ENCODE assay signal across 11 mouse cellular contexts in the genomic region with DNA sequence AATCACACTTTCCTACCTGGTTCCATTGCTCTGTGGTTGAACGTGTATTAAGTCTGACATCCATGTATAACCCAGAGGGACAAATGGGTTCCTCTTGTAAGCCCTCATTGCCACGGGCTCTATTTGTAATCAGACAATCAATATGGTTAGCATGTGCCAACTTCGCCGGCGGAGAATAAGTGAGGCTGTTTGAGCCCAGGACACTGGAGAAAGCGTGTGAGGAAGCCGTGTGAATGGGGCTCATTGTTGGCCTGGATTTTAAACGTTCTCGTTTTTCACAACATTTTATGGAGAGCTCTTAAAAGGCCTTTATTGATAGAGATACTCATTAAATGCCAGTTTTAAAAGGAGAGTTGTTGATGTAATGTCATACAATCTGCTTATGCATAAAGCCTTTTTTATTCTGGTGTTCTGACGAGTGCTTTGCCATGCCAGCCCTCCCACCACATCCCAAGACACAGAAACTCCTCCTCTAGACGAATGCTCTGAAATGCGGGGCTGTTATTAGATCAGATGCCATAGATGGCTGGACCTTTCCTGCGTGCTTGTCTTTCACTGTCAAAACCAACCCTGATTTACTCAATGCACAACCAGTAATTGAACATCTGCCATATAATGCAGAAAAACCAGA.
DNase-seq lines count a peak whose midpoint lies in the region; ATAC-seq lines count a peak whose summit lies in the region.
"Had no signal": no experiment of that assay in that cellular context is flagged by ENCODE, and none has a peak within 500 bp of the region (broad histone marks: within the 10 kb centered on the region; RNA-seq: fewer than 3 reads in every experiment).

No protein-coding gene starts in this region.

- H3K27me3 ChIP-seq in limb, embryonic 11.5 days (ENCODE audit: control insufficient read depth, insufficient read depth, low read length): no peaks in the 10 kb centered on the region
- H3K27me3 ChIP-seq in limb, embryonic 10.5 days (ENCODE audit: low read depth, poor library complexity, severe bottlenecking): no peaks in the 10 kb centered on the region
- H3K27me3 ChIP-seq in forebrain, embryonic 13.5 days: no peaks in the 10 kb centered on the region
- H3K27me3 ChIP-seq: neural tube, embryonic 12.5 days had no signal

- H3K36me3 ChIP-seq in limb, embryonic 11.5 days (ENCODE audit: control insufficient read depth, insufficient read depth, low read length): no peaks in the 10 kb centered on the region
- H3K36me3 ChIP-seq in limb, embryonic 10.5 days: no peaks in the 10 kb centered on the region
- H3K36me3 ChIP-seq in forebrain, embryonic 13.5 days (ENCODE audit: poor library complexity, severe bottlenecking): no peaks in the 10 kb centered on the region
- H3K36me3 ChIP-seq: neural tube, embryonic 12.5 days had no signal

- H3K4me2 ChIP-seq in limb, embryonic 11.5 days (ENCODE audit: low read depth, severe bottlenecking): no peak overlapping the region
- H3K4me2 ChIP-seq in forebrain, embryonic 13.5 days: peak overlapping the region; percentile 40
- H3K4me2 ChIP-seq: neural tube, embryonic 12.5 days had no signal

- peak overlapping the region; percentile 55 for H3K27ac ChIP-seq in limb, embryonic 11.5 days (replicated peaks; ENCODE audit: low read depth, low read length)
- no peak overlapping the region; the same call in 1 of the 2 replicates for H3K27ac ChIP-seq in limb, embryonic 10.5 days
- peak overlapping the region; percentile 15 for H3K27ac ChIP-seq in forebrain, embryonic 13.5 days
- H3K27ac ChIP-seq: neural tube, embryonic 12.5 days had no signal

- no peak overlapping the region for H3K4me3 ChIP-seq in limb, embryonic 11.5 days (ENCODE audit: low read depth, low read length)
- no peak overlapping the region for H3K4me3 ChIP-seq in limb, embryonic 10.5 days
- H3K4me3 ChIP-seq in forebrain, embryonic 13.5 days: no peak overlapping the region
- H3K4me3 ChIP-seq: neural tube, embryonic 12.5 days had no signal

- H3K9me3 ChIP-seq in limb, embryonic 11.5 days (ENCODE audit: control insufficient read depth, low read length): no peaks in the 10 kb centered on the region
- no peaks in the 10 kb centered on the region for H3K9me3 ChIP-seq in limb, embryonic 10.5 days (replicated peaks)
- H3K9me3 ChIP-seq in forebrain, embryonic 13.5 days (replicated peaks): no peaks in the 10 kb centered on the region
- H3K9me3 ChIP-seq: neural tube, embryonic 12.5 days had no signal

- H3K9ac ChIP-seq in limb, embryonic 11.5 days (ENCODE audit: low read length): no peak overlapping the region
- no peak overlapping the region for H3K9ac ChIP-seq in forebrain, embryonic 13.5 days
- H3K9ac ChIP-seq: neural tube, embryonic 12.5 days had no signal

- 64% methylated on average over 13 of the region's 13 CpGs for WGBS in limb, embryonic 11.5 days
- WGBS in limb, embryonic 10.5 days: 85% methylated on average over 13 of the region's 13 CpGs
- 20% methylated on average over 13 of the region's 13 CpGs for WGBS in forebrain, embryonic 13.5 days

- 0 out of 2 replicates have a peak, but pooled peaks cover 4% of the 10 kb centered on the region for H3K4me1 ChIP-seq in limb, embryonic 11.5 days (ENCODE audit: control insufficient read depth, insufficient read depth, low read length)
- H3K4me1 ChIP-seq in limb, embryonic 10.5 days: peaks cover 15% of the 10 kb centered on the region
- H3K4me1 ChIP-seq in forebrain, embryonic 13.5 days: peaks cover 36% of the 10 kb centered on the region
- H3K4me1 ChIP-seq: neural tube, embryonic 12.5 days had no signal

- no peak for DNase-seq in limb, embryonic 11.5 days (ENCODE audit: low spot score)
- no peak for DNase-seq in limb, embryonic 10.5 days (ENCODE audit: low spot score)
- DNase-seq in layer of hippocampus, postnatal 14 days (ENCODE audit: low spot score in 2 of 2): peak; percentile 35 to 72
- peak; percentile 63 to 65 for DNase-seq in right cerebral cortex, postnatal 10 days (ENCODE audit: low spot score in 2 of 2)
- no peak for DNase-seq in urinary bladder, postnatal 4 days (ENCODE audit: low spot score in 2 of 2)
- DNase-seq in adrenal gland, postnatal 36 days: no peak
- DNase-seq in gastrocnemius, postnatal 4 days (ENCODE audit: low spot score in 2 of 2): no peak
- DNase-seq: gastrocnemius, postnatal 25 days; kidney, adult 18-20 months had no signal

- ATAC-seq in limb, embryonic 11.5 days (ENCODE audit: insufficient number of reproducible peaks, low FRiP score, low TSS enrichment, low read depth): no peak
- ATAC-seq in forebrain, embryonic 13.5 days: peak; percentile 90

Comparison
In these comparisons a context has a peak if more than half of its experiments do, and no peak if none do; other contexts are left out.
1. DNase-seq: peak in layer of hippocampus, postnatal 14 days (2 of 2) and right cerebral cortex, postnatal 10 days (2 of 2); none in limb, embryonic 11.5 days (single experiment), limb, embryonic 10.5 days (single experiment), urinary bladder, postnatal 4 days (0 of 2), adrenal gland, postnatal 36 days (0 of 2) and gastrocnemius, postnatal 4 days (0 of 2).